ENCODE assay signal across 16 mouse cellular contexts in the genomic region with DNA sequence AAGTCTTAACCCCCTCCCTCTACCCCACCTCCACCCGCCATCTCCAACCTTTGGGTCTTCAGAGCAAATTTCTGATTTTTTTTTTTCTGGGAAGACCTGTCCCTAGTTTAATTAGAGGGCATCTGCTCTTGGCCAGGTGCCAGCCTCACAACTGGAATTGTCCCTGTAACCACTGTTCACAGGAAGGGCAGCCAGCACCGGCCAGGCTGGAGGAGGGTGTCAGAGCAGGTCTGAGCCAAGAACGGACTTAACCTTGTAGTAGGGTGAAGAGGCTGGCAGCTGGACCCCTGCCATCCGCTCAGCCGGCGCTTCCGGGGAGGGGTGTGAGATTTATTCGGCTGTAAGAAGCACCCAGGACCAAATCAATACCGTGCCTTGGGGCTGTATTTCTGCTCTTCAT. TPM values are rescaled to one million over a fixed set of nuclear protein-coding genes. Genes with fewer than 3 reads are reported as not detected.
A peak's percentile ranks its signal among the peaks of the same experiment; 100 is the strongest.
DNase-seq lines count a peak whose midpoint lies in the region; ATAC-seq and TF ChIP-seq lines count a peak whose summit lies in the region.
"Had no signal": no experiment of that assay in that cellular context is flagged by ENCODE, and none has a peak within 500 bp of the region (broad histone marks: within the 10 kb centered on the region; RNA-seq: fewer than 3 reads in every experiment).

No protein-coding gene starts in this region.

- no peaks in the 10 kb centered on the region for H3K36me3 ChIP-seq in lung, postnatal 0 days (ENCODE audit: insufficient read depth, low read length)
- no peaks in the 10 kb centered on the region for H3K36me3 ChIP-seq in heart, embryonic 15.5 days
- no peaks in the 10 kb centered on the region for H3K36me3 ChIP-seq in limb, embryonic 13.5 days
- no peaks in the 10 kb centered on the region for H3K36me3 ChIP-seq in midbrain, embryonic 10.5 days
- H3K36me3 ChIP-seq: hindbrain, embryonic 13.5 days; intestine, embryonic 15.5 days; liver, embryonic 13.5 days; neural tube, embryonic 12.5 days had no signal

- no peak overlapping the region for H3K4me2 ChIP-seq in lung, postnatal 0 days (replicated peaks; ENCODE audit: low read depth, low read length)
- H3K4me2 ChIP-seq in heart, embryonic 15.5 days: no peak overlapping the region
- H3K4me2 ChIP-seq in limb, embryonic 13.5 days (replicated peaks): peak overlapping the region; percentile 11; the same call in 1 of the 2 replicates
- H3K4me2 ChIP-seq: hindbrain, embryonic 13.5 days; intestine, embryonic 15.5 days; liver, embryonic 13.5 days; neural tube, embryonic 12.5 days had no signal

- H3K9me3 ChIP-seq in lung, postnatal 0 days (ENCODE audit: low read length): no peaks in the 10 kb centered on the region
- no peaks in the 10 kb centered on the region for H3K9me3 ChIP-seq in heart, embryonic 15.5 days (replicated peaks)
- H3K9me3 ChIP-seq in limb, embryonic 13.5 days: no peaks in the 10 kb centered on the region
- no peaks in the 10 kb centered on the region for H3K9me3 ChIP-seq in midbrain, embryonic 10.5 days (replicated peaks)
- H3K9me3 ChIP-seq: hindbrain, embryonic 13.5 days; intestine, embryonic 15.5 days; liver, embryonic 13.5 days; neural tube, embryonic 12.5 days had no signal

- WGBS in lung, postnatal 0 days: 65% methylated on average over 9 of the region's 9 CpGs
- WGBS in heart, embryonic 15.5 days: 59% methylated on average over 9 of the region's 9 CpGs
- WGBS in limb, embryonic 13.5 days: 46% methylated on average over 9 of the region's 9 CpGs
- WGBS in midbrain, embryonic 10.5 days: 89% methylated on average over 9 of the region's 9 CpGs

- H3K4me1 ChIP-seq in lung, postnatal 0 days (ENCODE audit: insufficient read depth, low read depth, low read length): no peaks in the 10 kb centered on the region
- H3K4me1 ChIP-seq in heart, embryonic 15.5 days (replicated peaks): peaks cover 22% of the 10 kb centered on the region
- H3K4me1 ChIP-seq in limb, embryonic 13.5 days: peaks cover 18% of the 10 kb centered on the region
- H3K4me1 ChIP-seq in midbrain, embryonic 10.5 days: peaks cover 11% of the 10 kb centered on the region
- H3K4me1 ChIP-seq: liver, embryonic 13.5 days had no signal

- DNase-seq in cerebellum, postnatal 14 days: peak; percentile 24 to 43
- peak; percentile 6 for DNase-seq in lung, postnatal 10 days
- DNase-seq in lung, postnatal 0 days (ENCODE audit: low spot score): no peak
- DNase-seq in midbrain, embryonic 10.5 days (ENCODE audit: low spot score): no peak
- DNase-seq: liver, embryonic 13.5 days; thymus, postnatal 4 days had no signal

- no peak for ATAC-seq in cerebellum, adult (ENCODE audit: insufficient number of reproducible peaks, low FRiP score, low TSS enrichment)
- no peak for ATAC-seq in lung, postnatal 0 days
- no peak; the same call in 1 of the 2 replicates for ATAC-seq in heart, embryonic 15.5 days (replicated peaks; ENCODE audit: insufficient number of reproducible peaks, insufficient read depth, low FRiP score, low read depth)
- no peak for ATAC-seq in limb, embryonic 13.5 days (ENCODE audit: low FRiP score, low read depth)
- ATAC-seq: intestine, embryonic 15.5 days had no signal

- H3K9ac ChIP-seq in lung, postnatal 0 days (replicated peaks; ENCODE audit: low read depth): no peak overlapping the region
- H3K9ac ChIP-seq in heart, embryonic 15.5 days: no peak overlapping the region
- no peak overlapping the region for H3K9ac ChIP-seq in limb, embryonic 13.5 days
- H3K9ac ChIP-seq: hindbrain, embryonic 13.5 days; intestine, embryonic 15.5 days; liver, embryonic 13.5 days; neural tube, embryonic 12.5 days had no signal

- H3K27ac ChIP-seq in lung, postnatal 0 days (ENCODE audit: low read length): no peak overlapping the region
- peak overlapping the region; percentile 29 for H3K27ac ChIP-seq in heart, embryonic 15.5 days
- H3K27ac ChIP-seq in limb, embryonic 13.5 days: no peak overlapping the region
- H3K27ac ChIP-seq in midbrain, embryonic 10.5 days (replicated peaks): no peak overlapping the region
- H3K27ac ChIP-seq: hindbrain, embryonic 13.5 days; intestine, embryonic 15.5 days; kidney, postnatal 0 days; liver, embryonic 13.5 days; neural tube, embryonic 12.5 days; stomach, postnatal 0 days had no signal

- peaks cover 16% of the 10 kb centered on the region for H3K27me3 ChIP-seq in lung, postnatal 0 days (replicated peaks; ENCODE audit: insufficient read depth, low read length)
- H3K27me3 ChIP-seq in heart, embryonic 15.5 days: peaks cover 33% of the 10 kb centered on the region
- H3K27me3 ChIP-seq in limb, embryonic 13.5 days: peaks cover 34% of the 10 kb centered on the region
- H3K27me3 ChIP-seq in midbrain, embryonic 10.5 days (ENCODE audit: low read depth, poor library complexity, severe bottlenecking): peaks cover 35% of the 10 kb centered on the region

- no peak for TF ChIP-seq CTCF in lung, postnatal 0 days (IDR thresholded peaks at IDR 0.05)

- H3K4me3 ChIP-seq in lung, postnatal 0 days (ENCODE audit: low read depth, low read length): no peak overlapping the region
- no peak overlapping the region for H3K4me3 ChIP-seq in heart, embryonic 15.5 days
- H3K4me3 ChIP-seq in limb, embryonic 13.5 days: no peak overlapping the region
- no peak overlapping the region for H3K4me3 ChIP-seq in midbrain, embryonic 10.5 days
- H3K4me3 ChIP-seq: hindbrain, embryonic 13.5 days; intestine, embryonic 15.5 days; liver, embryonic 13.5 days; megakaryocyte, embryonic 14.5 days; neural tube, embryonic 12.5 days had no signal

- TF ChIP-seq EP300 in lung, postnatal 0 days (IDR thresholded peaks at IDR 0.05): no peak

RNA-seq across cellular contexts. Expression of a gene that starts 3.0 kb away (rescaled TPM):
- 0.31 and 0.45 TPM in 2 replicates for polyA plus RNA-seq in lung, postnatal 0 days (2015; fragmentation: Nextera tagmentation; extraction: Ambion mirVana)
- 0.49 and 1.5 TPM in 2 replicates for polyA plus RNA-seq in heart, embryonic 15.5 days (2015; fragmentation: Nextera tagmentation; extraction: Ambion mirVana)
- polyA plus RNA-seq in limb, embryonic 13.5 days (2015; fragmentation: Nextera tagmentation; extraction: Ambion mirVana): 1.9 and 2.4 TPM in 2 replicates
- polyA plus RNA-seq in midbrain, embryonic 10.5 days (2016; fragmentation: Nextera tagmentation; extraction: Ambion mirVana): 5.0 and 12.2 TPM in 2 replicates
- polyA plus RNA-seq: spleen, adult 2 months had no signal

Comparison
In these comparisons a context has a peak if more than half of its experiments do, and no peak if none do; other contexts are left out.
1. DNase-seq: peak in cerebellum, postnatal 14 days (2 of 2) and lung, postnatal 10 days (single experiment); none in lung, postnatal 0 days (single experiment) and midbrain, embryonic 10.5 days (single experiment).